Mouse (Mus musculus): ENCODE data around the gene Sh3bgrl2. TPM values are rescaled to one million over a fixed set of nuclear protein-coding genes. Genes with fewer than 3 reads are reported as not detected.

The Sh3bgrl2 gene
- polyA plus RNA-seq, 1 experiment: 6.2 TPM

- no peak overlapping the region for H3K4me3 ChIP-seq (ENCODE audit: low read depth, low read length)
- no peak overlapping the region for H3K27ac ChIP-seq (ENCODE audit: insufficient read depth, low read depth, low read length)
- TF ChIP-seq POLR2A (IDR thresholded peaks at IDR 0.05; ENCODE audit: low read depth, low read length) (no peak), CTCF (IDR thresholded peaks at IDR 0.05; ENCODE audit: extremely low read depth, insufficient read length, insufficient replicate concordance, low read depth, low read length) (no peak)
- 92% methylated on average over 4 of the region's 4 CpGs for WGBS
- H3K36me3 ChIP-seq (ENCODE audit: control insufficient read depth, insufficient read depth, low read length): no peaks in the 10 kb centered on the region
- no peaks in the 10 kb centered on the region for H3K27me3 ChIP-seq (ENCODE audit: control insufficient read depth, insufficient read depth, low read length)
- H3K4me1 ChIP-seq (ENCODE audit: control insufficient read depth, insufficient read depth, insufficient read length, low read length): peaks cover 10% of the 10 kb centered on the region; the same call in 1 of the 2 replicates
Observed at GRCm38 (mm10) chr9:83560670-83561069, 12.5 kb downstream of the Sh3bgrl2 start.

- Histone ChIP-seq H3K4me3 (ENCODE audit: low read depth, low read length) (no peak overlapping the region), H3K27ac (ENCODE audit: insufficient read depth, low read depth, low read length) (no peak overlapping the region), H3K4me1 (ENCODE audit: control insufficient read depth, insufficient read depth, insufficient read length, low read length) (peaks cover 10% of the 10 kb centered on the region; the same call in 1 of the 2 replicates), H3K36me3 (ENCODE audit: control insufficient read depth, insufficient read depth, low read length) (no peaks in the 10 kb centered on the region), H3K27me3 (ENCODE audit: control insufficient read depth, insufficient read depth, low read length) (no peaks in the 10 kb centered on the region)
- TF ChIP-seq CTCF (IDR thresholded peaks at IDR 0.05; ENCODE audit: extremely low read depth, insufficient read length, insufficient replicate concordance, low read depth, low read length): no peak
- no peak for TF ChIP-seq POLR2A (IDR thresholded peaks at IDR 0.05; ENCODE audit: low read depth, low read length)
- WGBS: 81% methylated on average over 7 of the region's 7 CpGs
Observed at GRCm38 (mm10) chr9:83562889-83563288, 14.8 kb downstream of the Sh3bgrl2 start.

GRCm38 (mm10) chr9:83563808-83564549 lies 15.9 kb downstream of the Sh3bgrl2 start:
- H3K36me3 ChIP-seq (ENCODE audit: control insufficient read depth, insufficient read depth, low read length): no peaks in the 10 kb centered on the region
- TF ChIP-seq POLR2A (IDR thresholded peaks at IDR 0.05; ENCODE audit: low read depth, low read length): no peak
- no peak for TF ChIP-seq CTCF (IDR thresholded peaks at IDR 0.05; ENCODE audit: extremely low read depth, insufficient read length, insufficient replicate concordance, low read depth, low read length)
- H3K4me1 ChIP-seq (ENCODE audit: control insufficient read depth, insufficient read depth, insufficient read length, low read length): peaks cover 10% of the 10 kb centered on the region; the same call in 1 of the 2 replicates
- no peak overlapping the region; the same call in 1 of the 2 replicates for H3K27ac ChIP-seq (ENCODE audit: insufficient read depth, low read depth, low read length)
- no peak overlapping the region for H3K4me3 ChIP-seq (ENCODE audit: low read depth, low read length)
- 16% methylated on average over 16 of the region's 16 CpGs for WGBS
- H3K27me3 ChIP-seq (ENCODE audit: control insufficient read depth, insufficient read depth, low read length): no peaks in the 10 kb centered on the region

GRCm38 (mm10) chr9:83564934-83565652 lies 17.0 kb downstream of the Sh3bgrl2 start:
- Histone ChIP-seq H3K27ac (ENCODE audit: insufficient read depth, low read depth, low read length) (no peak overlapping the region), H3K36me3 (ENCODE audit: control insufficient read depth, insufficient read depth, low read length) (no peaks in the 10 kb centered on the region), H3K27me3 (ENCODE audit: control insufficient read depth, insufficient read depth, low read length) (no peaks in the 10 kb centered on the region), H3K4me3 (ENCODE audit: low read depth, low read length) (no peak overlapping the region), H3K4me1 (ENCODE audit: control insufficient read depth, insufficient read depth, insufficient read length, low read length) (peaks cover 10% of the 10 kb centered on the region; the same call in 1 of the 2 replicates)
- WGBS: 75% methylated on average over 13 of the region's 13 CpGs
- no peak for TF ChIP-seq POLR2A (IDR thresholded peaks at IDR 0.05; ENCODE audit: low read depth, low read length)
- no peak for TF ChIP-seq CTCF (IDR thresholded peaks at IDR 0.05; ENCODE audit: extremely low read depth, insufficient read length, insufficient replicate concordance, low read depth, low read length)

- H3K36me3 ChIP-seq (ENCODE audit: control insufficient read depth, insufficient read depth, low read length): no peaks in the 10 kb centered on the region
- TF ChIP-seq POLR2A (IDR thresholded peaks at IDR 0.05; ENCODE audit: low read depth, low read length) (no peak), CTCF (IDR thresholded peaks at IDR 0.05; ENCODE audit: extremely low read depth, insufficient read length, insufficient replicate concordance, low read depth, low read length) (no peak)
- H3K4me1 ChIP-seq (ENCODE audit: control insufficient read depth, insufficient read depth, insufficient read length, low read length): peaks cover 10% of the 10 kb centered on the region; the same call in 1 of the 2 replicates
- H3K27me3 ChIP-seq (ENCODE audit: control insufficient read depth, insufficient read depth, low read length): no peaks in the 10 kb centered on the region
- 62% methylated on average over 6 of the region's 6 CpGs for WGBS
- no peak overlapping the region for H3K4me3 ChIP-seq (ENCODE audit: low read depth, low read length)
- H3K27ac ChIP-seq (ENCODE audit: insufficient read depth, low read depth, low read length): no peak overlapping the region
Observed at GRCm38 (mm10) chr9:83566141-83566540, 18.0 kb downstream of the Sh3bgrl2 start.

DNA sequence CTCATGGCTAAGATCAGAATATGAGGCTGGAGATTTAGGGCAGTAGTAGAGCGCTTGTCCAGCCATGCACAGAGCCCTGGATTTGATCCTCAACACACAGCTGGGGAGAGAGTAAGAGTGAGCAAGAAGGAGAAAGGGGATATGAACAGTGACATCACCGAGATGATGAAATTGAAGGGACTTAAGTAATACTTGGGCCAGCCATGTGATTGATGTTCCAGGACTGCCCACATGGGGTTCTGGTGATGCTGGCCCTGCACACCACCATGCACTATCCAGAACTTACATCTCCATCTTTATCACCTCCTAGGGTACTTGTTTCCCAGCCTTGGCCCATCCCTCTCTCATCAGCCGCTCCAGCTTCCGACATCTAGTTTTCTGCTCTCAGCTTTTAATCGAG lies 20.0 kb downstream of the Sh3bgrl2 start:
- peaks cover 15% of the 10 kb centered on the region; the same call in 1 of the 2 replicates for H3K4me1 ChIP-seq (ENCODE audit: control insufficient read depth, insufficient read depth, insufficient read length, low read length)
- 95% methylated on average over 5 of the region's 5 CpGs for WGBS
- H3K27ac ChIP-seq (ENCODE audit: insufficient read depth, low read depth, low read length): no peak overlapping the region
- H3K36me3 ChIP-seq (ENCODE audit: control insufficient read depth, insufficient read depth, low read length): no peaks in the 10 kb centered on the region
- no peaks in the 10 kb centered on the region for H3K27me3 ChIP-seq (ENCODE audit: control insufficient read depth, insufficient read depth, low read length)
- no peak overlapping the region for H3K4me3 ChIP-seq (ENCODE audit: low read depth, low read length)
- no peak for TF ChIP-seq POLR2A (IDR thresholded peaks at IDR 0.05; ENCODE audit: low read depth, low read length)

DNA sequence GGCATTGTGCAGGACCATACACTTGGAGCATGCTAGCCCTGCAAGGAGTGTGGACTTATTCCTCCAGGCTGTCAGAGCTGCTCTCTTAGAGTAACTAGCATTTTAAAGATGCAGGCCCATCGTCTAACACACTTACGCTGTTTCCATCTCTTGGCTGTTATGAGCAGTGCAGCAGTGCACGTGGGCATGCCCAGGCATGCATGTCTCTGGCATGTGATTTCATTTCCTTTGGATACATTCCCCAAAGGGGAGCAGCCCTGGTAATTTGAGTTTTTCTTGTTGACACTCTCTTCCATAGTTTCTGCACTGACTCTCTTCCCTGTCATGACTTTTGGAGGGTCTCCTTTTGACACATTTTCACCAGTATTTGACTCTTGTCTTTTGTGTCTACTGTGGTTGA lies 20.8 kb downstream of the Sh3bgrl2 start:
- no peak overlapping the region for H3K4me3 ChIP-seq (ENCODE audit: low read depth, low read length)
- H3K27me3 ChIP-seq (ENCODE audit: control insufficient read depth, insufficient read depth, low read length): no peaks in the 10 kb centered on the region
- 86% methylated on average over 3 of the region's 3 CpGs for WGBS
- no peaks in the 10 kb centered on the region for H3K36me3 ChIP-seq (ENCODE audit: control insufficient read depth, insufficient read depth, low read length)
- no peak overlapping the region for H3K27ac ChIP-seq (ENCODE audit: insufficient read depth, low read depth, low read length)
- TF ChIP-seq CTCF (IDR thresholded peaks at IDR 0.05; ENCODE audit: extremely low read depth, insufficient read length, insufficient replicate concordance, low read depth, low read length): no peak
- no peak for TF ChIP-seq POLR2A (IDR thresholded peaks at IDR 0.05; ENCODE audit: low read depth, low read length)
- peaks cover 12% of the 10 kb centered on the region; the same call in 1 of the 2 replicates for H3K4me1 ChIP-seq (ENCODE audit: control insufficient read depth, insufficient read depth, insufficient read length, low read length)
